In the genomic region with DNA sequence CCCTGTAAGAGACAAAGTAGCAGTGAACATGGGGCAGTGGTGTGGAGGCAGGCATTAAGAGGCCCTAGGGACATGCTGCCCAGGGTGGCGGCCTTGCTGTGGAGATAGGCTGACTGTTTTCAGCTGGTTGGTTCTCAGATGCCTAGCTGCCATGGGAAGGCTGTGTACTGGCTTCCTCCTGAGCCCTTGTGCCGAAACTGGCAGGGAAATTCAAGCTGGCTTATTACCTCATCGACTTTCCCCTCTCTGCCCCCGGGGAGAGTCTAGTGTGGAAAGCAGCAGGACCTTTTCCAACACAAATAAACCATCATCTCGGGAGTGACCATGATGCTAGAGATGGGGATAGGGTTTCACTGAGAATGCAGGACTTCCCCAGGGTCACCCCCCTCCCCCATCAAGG, we compare ENCODE assay signal across 9 mouse cellular contexts. TPM values are rescaled to one million over a fixed set of nuclear protein-coding genes. Genes with fewer than 3 reads are reported as not detected.
DNase-seq lines count a peak whose midpoint lies in the region; ATAC-seq and TF ChIP-seq lines count a peak whose summit lies in the region.
"Had no signal": no experiment of that assay in that cellular context is flagged by ENCODE, and none has a peak within 500 bp of the region (broad histone marks: within the 10 kb centered on the region; RNA-seq: fewer than 3 reads in every experiment).

No protein-coding gene starts in this region.

- TF ChIP-seq EP300 in lung, postnatal 0 days (IDR thresholded peaks at IDR 0.05): no peak

- no peak for ATAC-seq in lung, postnatal 0 days
- no peak for ATAC-seq in limb, embryonic 15.5 days (ENCODE audit: insufficient number of reproducible peaks, low FRiP score, low TSS enrichment, low read depth)
- ATAC-seq: forebrain, embryonic 15.5 days had no signal

- H3K4me1 ChIP-seq in lung, postnatal 0 days (ENCODE audit: insufficient read depth, low read depth, low read length): no peaks in the 10 kb centered on the region
- H3K4me1 ChIP-seq in lung, adult 2 months (ENCODE audit: control insufficient read depth, insufficient read depth, low read length): no peaks in the 10 kb centered on the region
- H3K4me1 ChIP-seq in limb, embryonic 15.5 days: peaks cover 43% of the 10 kb centered on the region

- H3K9ac ChIP-seq in lung, postnatal 0 days (replicated peaks; ENCODE audit: low read depth): no peak overlapping the region
- H3K9ac ChIP-seq in limb, embryonic 15.5 days: no peak overlapping the region
- H3K9ac ChIP-seq: forebrain, embryonic 15.5 days had no signal

- H3K36me3 ChIP-seq in lung, postnatal 0 days (ENCODE audit: insufficient read depth, low read length): no peaks in the 10 kb centered on the region
- no peaks in the 10 kb centered on the region for H3K36me3 ChIP-seq in limb, embryonic 15.5 days
- H3K36me3 ChIP-seq: forebrain, embryonic 15.5 days had no signal

- H3K27ac ChIP-seq in lung, postnatal 0 days (ENCODE audit: low read length): no peak overlapping the region
- peak overlapping the region; percentile 67; the same call in 1 of the 2 replicates for H3K27ac ChIP-seq in limb, embryonic 15.5 days
- H3K27ac ChIP-seq: forebrain, embryonic 15.5 days had no signal

- H3K4me2 ChIP-seq in lung, postnatal 0 days (replicated peaks; ENCODE audit: low read depth, low read length): no peak overlapping the region
- H3K4me2 ChIP-seq in limb, embryonic 15.5 days: no peak overlapping the region
- H3K4me2 ChIP-seq: forebrain, embryonic 15.5 days had no signal

- H3K27me3 ChIP-seq in lung, postnatal 0 days (replicated peaks; ENCODE audit: insufficient read depth, low read length): no peaks in the 10 kb centered on the region
- no peaks in the 10 kb centered on the region for H3K27me3 ChIP-seq in limb, embryonic 15.5 days
- H3K27me3 ChIP-seq: forebrain, embryonic 15.5 days had no signal

- TF ChIP-seq CTCF in lung, postnatal 0 days (IDR thresholded peaks at IDR 0.05): no peak
- TF ChIP-seq CTCF in lung, adult 2 months (IDR thresholded peaks at IDR 0.05; ENCODE audit: insufficient read depth, low read length): no peak

- DNase-seq in adrenal gland, adult (ENCODE audit: inconsistent age in 2 of 2, low spot score in 1 of 2): peak; percentile 45 to 73
- no peak for DNase-seq in adrenal gland, postnatal 4 days (ENCODE audit: low spot score in 2 of 2)
- peak; percentile 21 for DNase-seq in lung, postnatal 0 days (ENCODE audit: low spot score)
- DNase-seq in lung, adult 2 months: no peak
- DNase-seq in heart, adult 8-10 months (ENCODE audit: low spot score): peak; percentile 16
- DNase-seq in thymus, postnatal 36 days: no peak
- DNase-seq in frontal cortex, postnatal 36 days (ENCODE audit: low spot score in 2 of 2): no peak

- TF ChIP-seq POLR2A in lung, adult 2 months (IDR thresholded peaks at IDR 0.05; ENCODE audit: borderline replicate concordance, extremely low read depth, low read depth, low read length): no peak

- 32% methylated on average over 5 of the region's 5 CpGs for WGBS in lung, postnatal 0 days
- WGBS in lung, adult 2 months: 37% methylated on average over 5 of the region's 5 CpGs
- 25% methylated on average over 5 of the region's 5 CpGs for WGBS in limb, embryonic 15.5 days

- no peaks in the 10 kb centered on the region for H3K9me3 ChIP-seq in lung, postnatal 0 days (ENCODE audit: low read length)
- H3K9me3 ChIP-seq in limb, embryonic 15.5 days: no peaks in the 10 kb centered on the region
- H3K9me3 ChIP-seq: forebrain, embryonic 15.5 days had no signal

- H3K4me3 ChIP-seq in lung, postnatal 0 days (ENCODE audit: low read depth, low read length): no peak overlapping the region
- no peak overlapping the region for H3K4me3 ChIP-seq in lung, adult 2 months (replicated peaks; ENCODE audit: extremely low read depth, low read depth, low read length)
- H3K4me3 ChIP-seq in limb, embryonic 15.5 days: no peak overlapping the region
- H3K4me3 ChIP-seq: forebrain, embryonic 15.5 days had no signal

RNA-seq across cellular contexts. Expression of a gene that starts 28.0 kb away (rescaled TPM):
- total RNA-seq in adrenal gland, postnatal 4 days (2021): 10 to 100 TPM; 15.5 to 16.0 TPM
- polyA plus RNA-seq in lung, postnatal 0 days (2015; fragmentation: Nextera tagmentation; extraction: Ambion mirVana): 4.1 and 5.1 TPM in 2 replicates
- 2.9 and 3.1 TPM in 2 replicates for polyA plus RNA-seq in lung, adult 2 months (2012; rRNA removed)
- 1 to 10 TPM in 1 of 4 experiments, under 1 TPM in 1, not detected in 2; 0.54 to 1.0 TPM for total RNA-seq in heart, adult 8-10 months (2022)
- 9.7 and 9.8 TPM in 2 replicates for polyA plus RNA-seq in limb, embryonic 15.5 days (2015; fragmentation: Nextera tagmentation; extraction: Ambion mirVana)

Comparison
In these comparisons a context has a peak if more than half of its experiments do, and no peak if none do; other contexts are left out.
1. DNase-seq: peak in adrenal gland, adult (2 of 2), lung, postnatal 0 days (single experiment) and heart, adult 8-10 months (single experiment); none in adrenal gland, postnatal 4 days (0 of 2), lung, adult 2 months (single experiment), thymus, postnatal 36 days (0 of 2) and frontal cortex, postnatal 36 days (0 of 2).